Mouse (Mus musculus) cerebellum, adult 2 months (tissue): ENCODE results near the gene Nbea.

Experiments used
- CTCF ChIP-seq: fragments of 200-500 bp; IDR thresholded peaks from 2 replicates; pipeline ENCODE4 v1.5.1; 2011; ENCODE audit warnings: low read depth, mild to moderate bottlenecking, control low read depth, low read length, moderate library complexity, borderline replicate concordance; ENCODE audit not compliant: insufficient read depth
- POLR2A ChIP-seq: fragments of 200-500 bp; IDR thresholded peaks from 2 replicates; pipeline ENCODE4 v1.6.1; 2011; ENCODE audit warnings: low read length, control low read depth, borderline replicate concordance; ENCODE audit not compliant: insufficient read depth

DNA sequence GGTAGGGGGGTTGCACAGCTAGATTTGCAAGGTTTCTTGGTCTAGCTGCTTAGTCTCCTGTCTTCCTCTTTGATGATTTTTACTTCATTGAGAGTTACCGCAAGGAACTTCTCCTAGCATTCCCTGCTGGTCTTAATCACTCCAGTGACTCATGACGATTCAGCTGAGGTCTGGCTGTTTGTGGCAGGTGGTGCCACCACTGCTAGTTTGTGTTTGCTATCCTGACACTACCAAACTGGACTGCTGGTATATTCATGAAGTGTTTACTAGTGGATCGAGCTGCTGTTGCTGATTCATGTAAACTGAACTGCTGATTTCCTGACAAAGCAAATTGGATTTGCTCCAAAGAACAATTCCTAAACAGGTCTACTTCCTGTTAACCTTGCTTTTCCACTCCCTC, 56.8 kb downstream of the Nbea start:
- TF ChIP-seq POLR2A (no peak), CTCF (no peak)
